Mouse (Mus musculus) hindbrain, embryonic 11.5 days (tissue): Measurements from ENCODE around the gene Gm4756. TPM values are rescaled to one million over a fixed set of nuclear protein-coding genes. Genes with fewer than 3 reads are reported as not detected.

Source experiments
- ATAC-seq: fragments of 200-750 bp; cut with Nextera tagmentation; 2 replicates; pipeline ENCODE4 v1.8.0; 2017; ENCODE audit warnings: mild to moderate bottlenecking, moderate TSS enrichment, moderate library complexity; ENCODE audit not compliant: low FRiP score
- DNase-seq: peaks from one replicate; pipeline ENCODE4 v3.0.0-alpha.2; 2015; ENCODE audit warnings: low spot score
- H3K27ac ChIP-seq: fragments of 300-500 bp; sonication (generic); 2 replicates; pipeline ENCODE4 v1.5.1; 2014; ENCODE audit warnings: mild to moderate bottlenecking, low read depth, low read length
- H3K27me3 ChIP-seq: fragments of 300-500 bp; sonication (generic); 2 replicates; pipeline ENCODE4 v1.6.1; 2014; ENCODE audit warnings: mild to moderate bottlenecking, low read length, moderate library complexity, mixed read lengths; ENCODE audit not compliant: control insufficient read depth, insufficient read depth
- H3K36me3 ChIP-seq: fragments of 300-500 bp; sonication (generic); 2 replicates; pipeline ENCODE4 v1.6.1; 2014; ENCODE audit warnings: mild to moderate bottlenecking, low read length, moderate library complexity, mixed read lengths; ENCODE audit not compliant: control insufficient read depth, insufficient read depth
- H3K4me1 ChIP-seq: fragments of 300-500 bp; sonication (generic); replicated peaks from 2 replicates; pipeline ENCODE4 v1.6.1; 2014; ENCODE audit warnings: low read length, mixed read lengths; ENCODE audit not compliant: control insufficient read depth, insufficient read depth
- H3K4me2 ChIP-seq: fragments of 300-500 bp; sonication (generic); replicated peaks from 2 replicates; pipeline ENCODE4 v1.6.1; 2014; ENCODE audit warnings: mild to moderate bottlenecking, low read depth, low read length
- H3K4me3 ChIP-seq: fragments of 300-500 bp; sonication (generic); 2 replicates; pipeline ENCODE4 v1.5.1; 2014; ENCODE audit warnings: low read depth, low read length
- H3K9ac ChIP-seq: fragments of 300-500 bp; sonication (generic); 2 replicates; pipeline ENCODE4 v1.6.1; 2014; ENCODE audit warnings: low read depth, low read length
- H3K9me3 ChIP-seq: fragments of 300-500 bp; sonication (generic); 2 replicates; pipeline ENCODE4 v1.6.1; 2016; ENCODE audit warnings: low read length; ENCODE audit not compliant: control insufficient read depth
- WGBS: fragments of 180-500 bp; shearing (Covaris S2); extraction: QIAGEN DNeasy Blood & Tissue Kit; methylation state at CpG from one replicate; pipeline ENCODE4 v1.1.7; 2014; 5-methylcytosine and 5-hydroxymethylcytosine counted together
- polyA plus RNA-seq: library from polyadenylated mRNA; unstranded; fragments of >200 nt; fragmentation: Nextera tagmentation; extraction: Ambion mirVana; gene quantifications from 2 replicates; pipeline ENCODE4 v1.2.1, GENCODE M21; 2014

Gene Gm4756
- polyA plus RNA-seq, 1 experiment from 2014 or later: not detected

DNA sequence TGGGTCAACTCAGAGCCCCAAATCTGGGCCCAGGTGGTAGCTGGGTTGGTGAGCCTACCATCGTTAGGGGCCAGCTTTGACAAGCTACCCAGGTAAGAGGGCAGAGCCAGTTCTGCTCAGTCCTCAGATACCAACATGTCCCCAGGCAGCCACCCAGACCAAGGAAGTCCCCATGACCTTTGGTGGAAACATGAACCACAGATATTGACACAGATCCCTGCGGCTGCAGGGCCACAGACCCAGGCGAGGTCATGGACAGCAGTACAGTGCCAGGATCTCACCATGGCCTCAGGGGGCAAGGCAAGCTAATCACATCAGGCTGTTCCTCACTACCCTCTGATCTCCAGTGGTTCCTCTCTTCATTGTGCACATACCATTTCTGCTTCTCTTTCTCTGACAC is 67.4 kb downstream of the Gm4756 start:
- H3K4me1 ChIP-seq: no peaks in the 10 kb centered on the region
- no peak overlapping the region for H3K27ac ChIP-seq
- no peak overlapping the region for H3K9ac ChIP-seq
- H3K36me3 ChIP-seq: no peaks in the 10 kb centered on the region
- H3K4me2 ChIP-seq: no peak overlapping the region
- ATAC-seq: no peak
- no peak for DNase-seq
- no peaks in the 10 kb centered on the region for H3K9me3 ChIP-seq
- 84% methylated on average over 3 of the region's 3 CpGs for WGBS
- no peak overlapping the region for H3K4me3 ChIP-seq
- H3K27me3 ChIP-seq: no peaks in the 10 kb centered on the region

DNA sequence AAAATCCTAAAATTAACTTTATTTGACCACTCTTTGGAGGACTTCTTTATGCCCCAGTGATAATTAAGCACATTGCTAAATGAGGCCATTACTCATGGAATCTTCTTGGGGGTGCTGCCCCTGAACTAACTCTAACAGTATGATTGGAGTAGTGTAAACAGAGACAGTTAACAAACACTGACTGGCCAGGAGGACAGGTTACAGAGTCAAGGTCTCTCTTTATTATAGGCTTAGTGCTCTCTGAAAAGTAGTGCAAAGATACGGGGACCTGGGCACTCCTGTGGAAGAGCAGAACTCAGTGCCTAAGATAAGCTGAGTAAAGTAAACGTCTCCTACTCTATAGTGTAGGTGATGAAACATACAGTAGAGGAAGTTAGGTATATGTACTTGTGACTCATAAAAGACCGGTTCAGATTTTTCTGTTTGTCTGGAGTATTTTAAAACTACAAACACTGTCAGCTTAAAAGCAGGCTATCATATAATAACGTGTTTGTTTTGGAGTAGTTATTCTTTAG is 85.1 kb downstream of the Gm4756 start:
- Histone ChIP-seq H3K4me1 (no peaks in the 10 kb centered on the region), H3K9me3 (no peaks in the 10 kb centered on the region), H3K9ac (no peak overlapping the region), H3K27ac (no peak overlapping the region), H3K36me3 (no peaks in the 10 kb centered on the region), H3K4me3 (no peak overlapping the region), H3K27me3 (no peaks in the 10 kb centered on the region), H3K4me2 (no peak overlapping the region)
- ATAC-seq (no peak), DNase-seq (no peak)
- WGBS: 90% methylated on average over 4 of the region's 4 CpGs

DNA sequence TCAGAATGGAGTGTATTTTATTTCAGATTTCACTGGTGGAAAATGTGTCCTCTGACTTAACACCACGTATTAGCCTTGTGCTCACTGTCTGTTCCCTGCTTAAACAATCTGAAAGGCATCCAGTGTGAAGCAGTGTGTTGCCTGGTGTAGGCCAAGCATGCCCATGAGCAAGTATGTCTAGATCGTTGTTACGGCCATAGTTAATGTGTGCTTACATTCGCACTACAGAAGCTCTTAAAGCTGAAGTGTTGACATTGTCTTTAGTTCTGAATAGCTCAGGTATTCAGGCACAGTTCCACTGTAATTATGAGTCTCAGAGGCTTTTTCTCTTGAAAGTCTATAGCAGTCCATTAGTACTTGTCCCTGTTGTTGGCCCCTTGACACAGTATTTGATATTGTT is 95.1 kb downstream of the Gm4756 start:
- WGBS: 88% methylated on average over 4 of the region's 4 CpGs
- Histone ChIP-seq H3K9me3 (no peaks in the 10 kb centered on the region), H3K27ac (no peak overlapping the region), H3K9ac (no peak overlapping the region), H3K4me1 (no peaks in the 10 kb centered on the region), H3K4me2 (no peak overlapping the region), H3K27me3 (no peaks in the 10 kb centered on the region), H3K36me3 (no peaks in the 10 kb centered on the region), H3K4me3 (no peak overlapping the region)
- ATAC-seq (no peak), DNase-seq (no peak)

DNA sequence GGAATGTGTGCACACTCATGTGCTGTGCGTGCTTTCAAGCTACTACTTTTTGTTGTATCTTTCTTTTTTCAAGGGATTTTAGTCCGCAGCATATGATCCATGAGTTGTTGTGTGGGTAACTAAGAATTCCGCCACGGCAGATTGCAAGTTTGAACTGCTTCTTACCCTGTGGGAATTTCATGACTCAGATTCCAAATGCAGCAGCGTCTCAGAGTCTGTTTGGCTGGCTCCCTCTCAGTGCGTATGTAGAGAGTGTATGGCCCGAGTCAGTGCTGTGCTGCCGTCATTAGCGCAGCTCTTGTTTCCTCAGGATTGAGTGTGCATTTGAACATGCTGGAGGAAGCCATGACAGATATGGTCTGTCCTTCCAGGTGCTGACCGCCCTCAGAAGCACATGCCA is 110.9 kb downstream of the Gm4756 start:
- no peaks in the 10 kb centered on the region for H3K27me3 ChIP-seq
- H3K4me1 ChIP-seq: no peaks in the 10 kb centered on the region
- DNase-seq (no peak), ATAC-seq (no peak)
- no peaks in the 10 kb centered on the region for H3K9me3 ChIP-seq
- 91% methylated on average over 10 of the region's 10 CpGs for WGBS
- H3K4me2 ChIP-seq: no peak overlapping the region
- no peak overlapping the region for H3K9ac ChIP-seq
- no peaks in the 10 kb centered on the region for H3K36me3 ChIP-seq
- no peak overlapping the region for H3K27ac ChIP-seq
- no peak overlapping the region for H3K4me3 ChIP-seq

DNA sequence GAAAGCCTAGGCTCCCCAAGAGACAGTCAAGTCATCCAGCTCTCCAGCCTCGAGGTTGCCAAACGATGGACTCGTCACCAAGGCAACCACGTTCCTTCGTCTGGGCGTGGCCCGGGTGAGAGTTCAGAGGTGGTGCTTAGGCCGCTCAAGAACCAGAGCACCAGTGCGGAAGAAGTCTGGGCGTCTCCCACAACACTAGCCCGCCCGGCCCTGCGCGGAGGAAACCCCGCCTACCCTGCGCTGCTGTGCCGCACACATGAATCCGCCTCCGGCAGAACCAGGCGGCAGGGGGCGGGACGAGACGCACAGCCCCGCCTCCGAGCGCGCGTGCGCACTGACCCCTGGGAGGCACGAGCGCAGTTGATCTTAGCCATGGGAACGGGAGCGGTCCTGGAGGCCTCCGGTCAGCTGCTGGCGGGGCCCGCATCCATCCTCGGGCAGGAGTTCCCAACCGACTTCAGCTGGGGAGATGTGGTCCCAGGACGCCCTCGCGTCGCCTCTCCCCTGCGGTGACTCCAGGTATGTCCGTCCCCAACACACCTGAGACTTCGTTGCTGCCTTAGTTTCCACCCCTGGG is 113.4 kb downstream of the Gm4756 start, which contains the start of gene Pcnx4:
Gene Pcnx4 (plus strand): TSS at position 363 of the 577 bp plus-strand sequence.
- H3K27me3 ChIP-seq: no peaks in the 10 kb centered on the region
- no peaks in the 10 kb centered on the region for H3K4me1 ChIP-seq
- ATAC-seq (peak; percentile 100), DNase-seq (peak; percentile 99)
- H3K36me3 ChIP-seq: no peaks in the 10 kb centered on the region
- no peaks in the 10 kb centered on the region for H3K9me3 ChIP-seq
- under 1% methylated on average over 45 of the region's 45 CpGs for WGBS
- H3K4me3 ChIP-seq: peak within 1 kb of the TSS; percentile 40
- H3K27ac ChIP-seq: peak within 1 kb of the TSS; percentile 37; the same call in 1 of the 2 replicates
- H3K4me2 ChIP-seq: peak within 1 kb of the TSS; percentile 29
- peak within 1 kb of the TSS; percentile 42 for H3K9ac ChIP-seq

DNA sequence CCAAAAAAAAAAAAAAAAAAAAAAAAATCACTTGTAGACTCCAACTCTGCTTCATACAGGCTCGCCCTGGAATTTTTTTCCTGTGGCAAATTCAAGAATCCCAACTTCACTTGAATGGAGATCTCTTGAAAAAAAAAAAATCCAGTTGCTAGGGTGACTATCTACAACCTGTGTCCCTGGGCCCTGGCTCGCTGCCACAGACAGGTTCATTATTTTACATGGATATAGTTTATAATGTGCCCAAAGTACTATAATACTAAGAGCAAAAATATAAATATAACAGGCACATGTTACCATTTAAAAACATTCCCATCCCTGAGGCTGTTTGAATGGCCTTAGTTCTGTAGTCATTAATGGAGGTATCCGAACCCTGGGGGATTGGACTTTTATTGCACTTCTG is 113.9 kb downstream of the Gm4756 start:
- no peaks in the 10 kb centered on the region for H3K27me3 ChIP-seq
- ATAC-seq (no peak), DNase-seq (no peak)
- H3K4me1 ChIP-seq: no peaks in the 10 kb centered on the region
- H3K9me3 ChIP-seq: no peaks in the 10 kb centered on the region
- peak overlapping the region; percentile 29 for H3K4me2 ChIP-seq
- H3K9ac ChIP-seq: peak overlapping the region; percentile 42; the same call in 1 of the 2 replicates
- 43% methylated on average over 3 of the region's 3 CpGs for WGBS
- peak overlapping the region; percentile 40 for H3K4me3 ChIP-seq
- H3K36me3 ChIP-seq: no peaks in the 10 kb centered on the region
- 0 out of 2 replicates have a peak overlapping the region, but pooled peaks have one; percentile 37 for H3K27ac ChIP-seq

DNA sequence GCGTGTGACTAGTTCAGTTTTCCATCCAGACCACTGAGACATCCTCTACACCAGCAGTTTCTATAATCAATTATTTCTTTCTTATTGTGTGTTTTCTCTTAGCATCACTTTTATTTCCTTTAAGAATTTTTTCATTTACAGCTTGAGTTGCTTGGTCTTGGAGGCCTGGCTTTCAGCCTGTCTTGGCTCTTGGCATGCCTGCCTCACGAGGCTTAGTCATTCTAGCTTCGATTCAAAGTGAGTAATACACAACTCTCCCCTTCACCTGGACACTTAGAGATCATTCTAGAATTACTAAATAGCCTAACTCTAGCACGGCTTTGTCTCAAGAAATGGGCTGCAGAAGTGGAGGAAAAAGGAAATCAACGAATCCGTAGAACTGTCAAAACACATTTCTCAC is 115.5 kb downstream of the Gm4756 start:
- no peak overlapping the region for H3K4me2 ChIP-seq
- H3K4me1 ChIP-seq: no peaks in the 10 kb centered on the region
- H3K36me3 ChIP-seq: no peaks in the 10 kb centered on the region
- H3K27me3 ChIP-seq: no peaks in the 10 kb centered on the region
- no peaks in the 10 kb centered on the region for H3K9me3 ChIP-seq
- no peak overlapping the region for H3K4me3 ChIP-seq
- H3K9ac ChIP-seq: no peak overlapping the region
- no peak overlapping the region for H3K27ac ChIP-seq
- 92% methylated on average over 6 of the region's 6 CpGs for WGBS
- DNase-seq (no peak), ATAC-seq (no peak)

DNA sequence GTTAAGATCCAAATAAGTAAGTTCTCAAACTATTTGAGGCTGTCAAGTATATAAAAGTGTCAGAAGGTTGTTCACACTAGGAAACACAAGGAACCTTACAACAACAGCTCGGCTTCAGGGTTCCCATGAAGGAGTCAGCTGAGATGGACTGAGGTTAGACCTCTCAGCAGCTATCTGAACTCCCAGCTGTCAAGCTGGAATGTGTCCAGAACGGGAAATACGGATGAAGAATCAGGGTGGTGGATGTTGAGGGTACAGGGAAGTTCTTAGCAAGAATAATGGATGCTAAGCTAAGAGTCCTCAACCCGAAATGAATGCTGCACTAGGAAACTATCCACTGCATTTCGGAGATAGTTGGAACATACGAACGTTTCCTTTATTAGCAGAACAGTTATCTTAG is 117.2 kb downstream of the Gm4756 start:
- Histone ChIP-seq H3K27ac (no peak overlapping the region), H3K4me2 (no peak overlapping the region), H3K9me3 (no peaks in the 10 kb centered on the region), H3K27me3 (no peaks in the 10 kb centered on the region), H3K9ac (no peak overlapping the region), H3K4me3 (no peak overlapping the region), H3K36me3 (no peaks in the 10 kb centered on the region), H3K4me1 (no peaks in the 10 kb centered on the region)
- DNase-seq (no peak), ATAC-seq (no peak)
- WGBS: 85% methylated on average over 7 of the region's 7 CpGs
